Mouse (Mus musculus) layer of hippocampus, adult 8-10 months (tissue): Measurements from ENCODE around the gene Myo3b. TPM values are rescaled to one million over a fixed set of nuclear protein-coding genes. Genes with fewer than 3 reads are reported as not detected.
"Not testable (repeated sequence)": the region's sequence is repeated elsewhere in the genome, so short reads cannot be mapped to it uniquely, and the experiment has no call there.

Source experiments
- DNase-seq, 2 experiments: peaks; one replicate each; pipeline ENCODE4 v3.0.0; 2022; ENCODE audit warnings: low spot score in 2 of 2
- total RNA-seq, 4 experiments: library from RNA; stranded (reverse); gene quantifications; 2 replicates each; pipeline ENCODE4 v1.2.4; 2022

Myo3b gene
- total RNA-seq, 4 experiments from 2014 or later = 0.53 to 0.86 (median 0.73) TPM

DNA sequence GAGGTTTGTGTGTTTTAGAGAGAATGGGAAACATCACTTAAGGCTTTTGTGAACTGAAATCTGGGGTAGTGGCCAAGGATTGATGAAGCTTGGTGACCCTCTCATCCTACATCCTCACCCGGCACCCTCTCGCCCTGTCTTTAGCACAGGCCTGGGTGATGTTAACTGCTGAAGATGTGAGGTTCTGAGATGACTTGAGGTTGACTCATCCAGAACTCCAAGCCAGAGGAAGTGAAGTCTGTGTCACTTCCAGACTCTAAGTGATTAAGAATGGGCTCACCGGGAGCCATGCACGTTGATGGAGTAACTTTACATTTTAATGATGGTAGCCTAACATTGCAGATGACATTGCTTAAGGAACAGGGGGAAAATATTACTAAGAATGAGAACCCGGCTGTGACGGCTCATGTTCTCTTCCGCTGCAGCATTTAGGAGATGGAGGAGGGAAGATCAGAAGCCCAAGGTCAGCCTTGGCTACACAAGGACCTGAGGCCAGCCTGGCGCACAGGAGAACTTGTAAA is 143.3 kb downstream of the Myo3b start:
- no peak for DNase-seq

DNA sequence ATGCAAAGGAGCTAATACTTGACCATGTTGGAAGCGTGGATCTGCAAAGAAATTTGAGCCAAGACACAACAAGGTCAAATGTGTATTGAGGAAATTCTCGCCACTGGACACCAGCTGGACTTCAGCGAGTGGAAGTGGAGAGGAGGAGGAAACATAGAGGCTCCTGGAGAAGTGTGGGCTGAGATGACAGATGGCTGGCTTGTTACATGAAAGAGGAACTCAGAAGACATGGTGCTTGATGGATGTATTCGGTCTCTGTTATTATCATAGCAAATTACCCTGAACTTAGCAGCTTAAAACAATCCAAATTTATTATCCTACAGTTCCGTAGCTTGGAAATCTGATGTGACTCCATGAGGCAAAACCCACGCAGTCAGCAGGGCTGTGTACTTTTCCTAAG is 148.1 kb downstream of the Myo3b start:
- DNase-seq = no peak

DNA sequence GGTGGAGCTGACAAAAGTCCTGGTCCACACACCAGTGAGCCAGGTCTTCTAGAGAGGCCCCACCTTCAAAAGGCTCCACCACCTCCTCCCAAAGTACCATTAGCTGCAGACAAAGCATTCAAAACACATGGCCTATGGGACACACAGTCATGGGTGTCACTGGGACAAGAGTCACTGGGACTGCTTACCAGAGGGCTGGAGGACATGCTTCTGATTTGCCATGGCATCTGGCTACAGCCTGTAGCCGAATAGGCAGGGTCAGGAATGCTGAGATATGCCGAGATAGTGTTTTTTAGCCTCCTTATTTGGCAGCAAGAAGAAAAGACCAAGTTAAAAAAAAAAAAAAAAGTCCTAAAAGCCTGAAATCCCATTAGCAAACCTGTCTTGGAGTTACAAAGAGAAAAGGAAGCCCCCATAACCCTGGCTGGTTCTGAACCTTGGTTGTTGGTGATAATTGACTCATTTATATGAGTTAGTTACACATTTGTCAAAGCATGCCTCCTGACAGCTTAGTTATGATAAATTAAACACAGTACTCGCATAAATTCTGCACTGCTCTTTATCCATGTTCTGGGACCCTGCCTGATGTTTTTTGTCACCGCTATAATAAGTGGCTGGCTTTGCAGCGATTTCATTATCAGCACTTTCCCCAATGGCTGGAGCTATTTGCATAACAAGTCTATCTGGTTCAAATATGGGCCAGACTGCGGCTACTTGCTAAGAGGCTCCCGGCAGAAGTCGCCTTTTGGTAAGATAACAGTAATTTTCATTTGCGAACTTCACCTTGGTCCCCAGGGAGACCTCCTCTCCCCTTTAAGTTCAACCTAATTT is 156.7 kb downstream of the Myo3b start:
- no peak for DNase-seq

DNA sequence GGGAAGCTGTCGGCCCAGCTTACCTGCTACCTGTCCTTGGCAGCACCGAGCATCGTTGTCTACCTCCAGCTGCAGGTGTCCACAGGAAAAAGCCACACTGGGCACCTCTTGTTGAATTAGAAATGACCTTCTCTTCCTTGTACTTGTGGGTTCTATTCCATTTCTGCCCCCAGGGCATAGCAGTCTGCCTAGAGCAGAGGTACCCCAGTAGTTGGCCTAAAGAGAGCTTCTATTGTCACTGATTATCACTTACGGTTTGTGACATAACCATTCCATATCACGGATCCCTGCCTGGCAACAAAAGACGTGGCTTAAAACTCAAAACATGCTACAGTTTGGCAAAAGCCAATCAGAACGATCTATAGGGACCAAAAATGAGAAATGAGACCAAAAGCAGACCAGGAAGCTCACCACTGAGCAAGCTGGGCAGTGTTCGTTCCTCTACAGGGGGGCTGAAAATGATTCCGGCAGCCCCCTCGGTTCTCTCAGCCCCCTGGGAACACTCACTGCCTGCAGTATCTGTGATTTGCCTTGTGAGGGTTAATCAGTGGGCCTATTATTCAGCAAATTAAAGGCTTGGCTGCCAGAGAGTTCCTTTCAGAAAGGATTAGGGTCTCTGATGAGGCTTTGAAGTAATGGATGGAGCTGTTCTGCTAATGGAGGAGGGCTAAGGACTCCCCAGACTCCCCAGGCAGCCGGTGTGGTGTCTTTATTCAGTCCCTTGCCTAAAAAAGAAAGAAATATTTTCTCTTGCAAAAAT is 163.1 kb downstream of the Myo3b start:
- DNase-seq = no peak

GRCm38 (mm10) chr2:70202578-70203167 is 163.7 kb downstream of the Myo3b start:
- DNase-seq = no peak

- no peak for DNase-seq
These were observed 169.5 kb downstream of the Myo3b start for GRCm38 (mm10) chr2:70208411-70208810.

- DNase-seq = no peak
These were observed 170.9 kb downstream of the Myo3b start for GRCm38 (mm10) chr2:70209790-70210189.

DNA sequence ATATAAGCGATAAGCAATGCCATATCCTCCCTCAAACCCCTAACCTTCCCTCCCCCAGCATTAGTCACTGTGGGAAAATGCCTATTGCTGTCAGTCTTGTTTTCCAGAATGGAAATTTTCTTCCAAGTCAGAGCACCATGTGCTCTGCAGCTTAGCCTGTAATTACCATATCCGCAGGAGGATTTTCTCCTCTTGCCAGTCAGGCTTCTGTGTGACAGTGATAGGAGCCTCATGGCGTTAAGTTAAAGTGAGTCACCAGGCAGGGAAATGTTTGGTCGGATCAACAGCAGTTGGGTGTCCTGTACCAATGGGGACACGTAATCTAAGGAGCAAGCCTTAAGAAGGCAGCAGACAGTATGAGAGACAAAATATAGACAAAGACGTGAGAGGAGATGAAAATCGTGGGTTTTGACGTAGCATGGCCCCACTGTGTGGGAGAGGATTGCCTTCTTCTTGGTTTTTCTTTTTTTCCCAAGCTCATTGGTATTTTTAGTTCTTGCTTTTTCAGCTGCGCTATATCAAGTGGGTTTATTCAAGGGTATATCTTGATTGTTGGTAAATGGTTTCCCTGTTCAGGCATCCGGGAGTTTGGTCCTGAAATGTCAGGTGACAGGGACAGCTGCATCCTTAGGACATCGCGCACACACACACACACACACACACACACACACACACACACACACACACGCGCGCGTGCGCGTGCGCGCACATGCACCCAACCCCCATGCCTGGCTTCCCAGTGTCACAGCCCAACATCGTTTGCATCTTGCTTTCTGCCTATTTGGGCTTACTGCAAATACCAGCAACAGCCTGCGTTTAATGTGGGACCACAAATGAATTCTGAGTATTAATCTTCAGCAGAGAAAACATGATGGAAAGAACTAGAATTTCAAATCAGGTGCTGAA is 171.8 kb downstream of the Myo3b start:
- DNase-seq = peak; percentile 50 to 59

DNA sequence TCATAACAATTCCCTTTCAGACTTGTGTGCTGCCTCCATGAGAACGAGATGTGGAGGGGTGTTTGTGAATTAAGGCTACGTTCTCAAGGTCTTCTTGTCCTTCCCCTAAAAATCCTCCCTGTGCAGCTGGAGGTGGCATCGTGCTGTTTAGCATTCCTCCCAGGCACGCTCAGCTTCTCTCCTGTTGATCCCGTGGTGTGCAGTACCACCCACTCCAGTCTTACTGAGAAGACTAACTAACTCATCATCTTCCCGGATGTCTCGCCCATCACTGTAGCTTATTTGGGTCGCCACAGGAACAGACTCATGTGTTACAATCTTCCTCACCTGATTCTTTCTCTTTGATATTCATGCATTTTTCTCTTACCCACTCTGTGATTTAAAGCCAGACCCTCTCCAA is 175.5 kb downstream of the Myo3b start:
- DNase-seq = no peak

DNA sequence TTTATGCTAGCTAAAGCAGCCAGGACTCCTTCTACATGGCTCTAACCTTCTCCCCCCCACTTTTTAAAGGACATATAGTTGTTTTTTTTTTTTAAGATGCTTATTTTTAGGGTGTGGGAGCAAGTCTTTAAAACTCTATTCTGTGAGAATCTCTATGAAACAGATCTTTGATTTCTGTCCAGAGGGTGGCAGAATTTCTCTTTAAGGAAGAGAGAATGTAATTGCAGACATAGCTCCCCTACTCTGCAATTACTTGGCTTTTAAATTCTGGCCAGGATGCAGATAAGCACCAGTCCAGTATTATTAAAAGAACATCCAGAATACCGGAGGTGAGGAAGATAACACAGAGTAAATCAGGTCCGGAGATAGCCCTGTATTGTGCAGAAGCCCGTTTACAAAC is 178.9 kb downstream of the Myo3b start:
- DNase-seq = no peak

- no peak for DNase-seq
These were observed 179.5 kb downstream of the Myo3b start for GRCm38 (mm10) chr2:70218469-70218868.

DNA sequence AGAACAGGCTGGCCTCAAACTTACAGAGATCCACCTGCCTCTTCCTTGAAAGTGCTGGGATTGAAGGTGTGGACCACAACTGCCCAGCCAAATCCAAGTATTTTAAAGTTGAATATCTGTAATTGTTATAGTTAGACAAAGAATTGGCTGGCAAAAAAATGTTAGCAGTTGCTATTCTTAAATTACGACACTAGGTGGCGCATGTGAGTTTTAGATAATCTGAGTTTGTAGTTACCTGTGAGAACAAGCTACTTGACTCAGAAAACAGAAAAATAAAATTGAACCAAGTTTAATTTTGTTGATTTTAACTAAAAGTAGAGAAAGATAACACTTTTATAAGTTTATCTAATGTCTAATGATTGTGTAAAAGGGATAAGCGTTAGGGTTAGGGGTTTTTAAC is 187.8 kb downstream of the Myo3b start:
- DNase-seq = no peak

GRCm38 (mm10) chr2:70234450-70234849 is 195.5 kb downstream of the Myo3b start:
- DNase-seq = not testable (repeated sequence)

DNA sequence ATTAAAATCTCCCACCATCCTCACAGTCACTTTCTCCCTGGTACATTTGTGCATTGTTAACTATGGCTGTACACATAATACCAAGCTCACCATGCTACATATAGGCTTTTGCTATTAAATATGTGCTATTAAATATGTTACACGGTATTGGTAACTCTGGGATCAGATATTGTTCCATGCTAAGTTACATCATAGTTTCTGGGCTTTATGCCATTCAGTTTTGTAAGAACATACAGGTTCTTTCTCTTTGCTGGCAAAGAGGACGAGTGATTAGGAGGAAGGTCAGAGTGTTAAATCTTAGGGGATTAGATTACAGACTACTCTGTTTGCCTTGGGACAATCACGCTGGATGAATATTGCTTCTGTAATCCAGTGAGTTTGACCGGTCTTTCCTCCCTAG is 207.1 kb downstream of the Myo3b start:
- DNase-seq = no peak

- DNase-seq = no peak
These were observed 209.7 kb downstream of the Myo3b start for GRCm38 (mm10) chr2:70248616-70249015.

DNA sequence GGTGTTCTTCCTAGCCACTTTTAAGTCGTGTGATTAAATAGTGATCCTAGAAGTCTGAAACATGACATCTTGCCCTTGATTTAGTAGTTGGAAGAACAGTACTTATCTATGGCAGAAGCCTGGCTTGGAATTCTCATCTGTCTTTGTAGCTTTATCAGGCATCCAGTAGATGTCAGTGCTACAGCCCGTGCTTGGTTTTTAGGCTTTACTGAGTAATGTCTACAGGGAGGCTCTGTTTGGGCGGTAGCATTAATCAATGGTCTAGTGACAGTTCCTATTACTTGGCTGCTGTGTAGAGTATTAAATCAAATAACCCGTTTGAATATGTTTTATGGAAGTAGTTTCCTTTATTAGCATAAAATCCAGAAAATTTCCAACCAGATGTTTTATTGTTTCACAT is 210.9 kb downstream of the Myo3b start:
- no peak for DNase-seq

DNA sequence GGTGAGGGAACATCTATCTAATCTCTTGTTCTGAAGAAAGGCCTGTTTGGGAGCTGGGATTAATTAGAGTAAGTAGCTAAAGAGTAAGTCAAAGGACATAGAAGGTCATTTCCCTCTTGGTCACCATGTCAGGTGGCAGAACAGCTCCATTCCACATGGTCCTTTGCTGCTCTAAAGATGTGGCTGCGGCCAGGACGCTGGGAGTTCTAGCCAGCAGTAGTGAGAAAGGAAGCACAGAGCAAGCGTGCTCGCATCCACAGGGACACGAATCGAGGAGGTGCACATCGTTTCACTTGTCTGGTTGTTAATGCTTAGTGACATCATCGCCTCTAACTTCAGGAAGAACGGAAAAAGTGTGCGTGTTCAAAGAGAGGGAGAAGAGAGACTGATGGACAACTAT is 212.3 kb downstream of the Myo3b start:
- no peak for DNase-seq

DNA sequence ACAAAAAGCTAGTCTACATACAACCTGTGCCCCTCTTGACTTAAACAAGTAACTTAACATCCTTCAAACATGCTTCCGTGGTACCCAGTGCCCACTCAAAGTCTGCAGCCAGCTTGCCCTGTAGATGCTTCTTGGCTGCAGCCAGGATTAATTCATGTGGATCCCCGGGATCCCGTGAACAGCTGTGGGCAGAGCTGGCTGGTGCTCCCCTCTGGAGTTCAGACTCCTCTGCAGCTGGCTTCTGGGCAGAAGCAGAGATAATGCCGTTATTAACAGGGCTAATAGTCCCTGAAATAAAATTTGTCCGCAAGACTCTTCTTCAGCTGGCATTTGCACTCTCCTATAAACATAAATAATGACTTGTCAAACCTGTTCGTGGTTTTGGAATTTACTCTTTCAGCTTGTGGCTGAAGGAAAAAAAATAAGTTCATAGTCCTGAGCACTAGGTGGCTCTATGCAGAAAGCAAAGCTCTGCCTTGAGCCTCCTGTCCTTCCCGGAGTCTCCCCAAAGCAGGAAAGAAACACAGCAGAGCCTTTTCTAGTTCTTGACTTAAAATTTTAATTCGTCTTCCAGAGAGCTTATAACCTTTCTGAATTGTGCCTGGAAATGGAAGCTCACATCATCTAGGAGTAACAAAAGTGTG is 220.6 kb downstream of the Myo3b start:
- DNase-seq = peak in 1 of 2 experiments; percentile 11

GRCm38 (mm10) chr2:70260646-70261195 is 221.8 kb downstream of the Myo3b start:
- no peak for DNase-seq
